Mouse (Mus musculus) liver, postnatal 0 days (tissue): ENCODE measurements at regions not wholly inside any gene's neighbourhood (a gene's known extent, or its start where the extent isn't known, plus 50 kb on each side); places are given as distances from the start of the nearest gene placed in this dataset.

Experiments used
- CTCF ChIP-seq: sonication (generic); IDR thresholded peaks from 2 replicates; pipeline ENCODE4 v1.5.1; 2016; ENCODE audit warnings: antibody characterized with exemption, low read depth
- EP300 ChIP-seq: IDR thresholded peaks from 2 replicates; pipeline ENCODE4 v1.6.1; 2016; ENCODE audit warnings: antibody characterized with exemption, low read depth, mild to moderate bottlenecking

DNA sequence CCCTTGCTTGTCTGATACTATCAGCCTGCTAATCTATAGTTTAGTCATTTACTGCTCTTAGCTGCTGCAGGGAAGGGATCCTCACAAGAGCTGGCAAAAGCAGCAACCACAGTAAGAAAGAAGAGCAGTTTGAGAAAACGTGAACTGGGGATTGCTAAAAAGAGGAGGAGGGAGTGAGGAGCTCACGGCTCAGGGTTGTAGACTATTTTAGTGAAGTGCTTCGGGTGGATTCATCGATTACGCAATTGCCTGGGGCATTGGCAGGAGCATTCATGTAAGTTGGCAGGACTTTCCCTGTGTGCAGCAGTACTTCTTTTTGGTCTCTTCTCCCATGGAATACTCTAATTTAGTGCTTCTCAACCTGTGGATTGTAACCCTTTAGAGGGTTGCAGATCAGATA is 157.1 kb downstream of the Csl start:
- TF ChIP-seq CTCF (no peak), EP300 (no peak)
